Mouse (Mus musculus) neutrophil, adult 5-6 weeks (primary cell): ENCODE data around the gene Ugt1a8. TPM values are rescaled to one million over a fixed set of nuclear protein-coding genes. Genes with fewer than 3 reads are reported as not detected.

Experiments
- ATAC-seq: fragments of 151-379, 151-347 bp; 2 replicates; pipeline ENCODE4 v1.8.0; 2017; ENCODE audit warnings: mild to moderate bottlenecking, moderate TSS enrichment; ENCODE audit not compliant: insufficient number of reproducible peaks, poor library complexity, low FRiP score, severe bottlenecking; ENCODE audit errors: extremely low read depth
- total RNA-seq: library from RNA; stranded (forward); fragments of 200-1000 nt; gene quantifications from 2 replicates; pipeline ENCODE4 v1.2.3, GENCODE M21; 2017

Ugt1a8 gene
- total RNA-seq, 1 experiment from 2014 or later = not detected

DNA sequence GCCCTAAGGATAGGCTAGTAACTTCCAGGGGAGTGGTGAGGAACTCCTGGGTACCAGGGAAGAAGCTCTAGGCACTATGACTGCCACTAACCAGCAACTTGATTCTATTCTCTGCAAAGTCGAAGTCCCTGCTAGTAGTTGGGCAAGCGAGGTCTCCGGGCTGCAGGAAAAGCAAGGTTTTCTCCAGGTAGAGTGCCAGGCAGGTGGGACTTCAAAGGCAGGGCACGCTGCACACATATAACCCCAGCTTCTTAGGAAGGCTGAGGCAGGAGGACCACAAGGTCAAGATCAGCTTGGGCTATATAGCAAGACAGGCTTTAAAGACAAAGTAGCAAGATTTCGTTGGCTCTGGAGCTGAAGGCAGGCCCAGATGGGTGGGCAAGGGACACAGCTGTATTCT is 176.2 kb downstream of the Ugt1a8 start:
- ATAC-seq = no peak

- ATAC-seq = no peak
Measured at GRCm38 (mm10) chr1:88264237-88264868, 176.7 kb downstream of the Ugt1a8 start.

DNA sequence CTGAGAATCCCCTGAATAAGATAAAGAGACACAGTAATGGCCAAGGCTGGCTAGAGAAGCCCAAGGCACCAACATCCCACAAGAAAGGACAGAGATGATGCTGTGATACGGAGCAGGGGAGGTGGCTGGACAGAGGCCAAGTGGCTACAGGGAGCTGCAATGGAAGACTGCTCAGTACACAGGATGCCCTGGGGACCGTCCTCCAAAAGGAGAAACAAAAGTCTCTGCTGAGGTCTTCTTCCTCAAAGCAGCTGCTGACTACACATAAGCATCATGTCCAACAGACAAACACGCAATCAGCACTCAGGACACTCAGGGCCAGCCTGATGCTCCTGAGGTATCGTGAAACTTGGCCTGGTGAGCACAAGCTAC is 177.2 kb downstream of the Ugt1a8 start:
- no peak for ATAC-seq

- ATAC-seq = no peak
Measured at GRCm38 (mm10) chr1:88266123-88266522, 178.5 kb downstream of the Ugt1a8 start.

DNA sequence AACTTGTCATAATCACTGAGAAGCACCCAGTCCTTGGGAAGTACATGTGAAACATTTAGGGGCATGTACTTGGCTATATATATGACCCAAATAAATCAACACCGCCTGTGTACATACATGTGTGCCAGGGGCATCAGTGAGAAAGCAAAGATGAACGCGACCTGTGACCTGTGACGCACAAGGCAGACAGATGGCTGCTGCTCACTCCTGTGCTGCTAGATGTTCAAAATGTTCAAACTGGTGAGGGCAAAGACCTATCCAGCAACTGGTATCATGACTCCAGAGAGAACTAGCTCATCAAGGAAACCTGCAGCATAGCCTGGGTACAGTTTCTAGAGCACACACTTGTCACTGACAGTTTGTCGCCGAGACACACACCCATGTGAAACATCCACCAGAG is 179.9 kb downstream of the Ugt1a8 start:
- no peak for ATAC-seq

DNA sequence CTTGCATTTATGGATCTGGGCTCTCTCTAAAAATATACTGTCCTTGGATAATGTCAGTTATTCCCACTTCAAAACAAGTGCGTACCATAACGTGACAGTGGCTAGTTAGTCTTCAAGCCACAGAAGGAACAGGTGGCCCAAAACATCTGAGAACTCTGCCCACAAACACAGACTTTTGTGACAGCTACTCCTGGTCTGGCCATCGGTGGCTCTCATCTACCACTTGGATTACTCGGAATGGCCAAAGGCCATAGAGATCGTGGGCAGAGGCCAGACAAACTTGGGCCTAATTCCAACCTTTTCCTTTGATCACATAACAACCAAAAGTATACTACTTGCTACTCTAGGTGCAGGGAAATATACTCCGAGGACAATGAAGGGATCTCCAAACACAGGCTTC is 180.5 kb downstream of the Ugt1a8 start:
- no peak for ATAC-seq

Other genes with a start within 250 kb of the Ugt1a8 start
- 254 and 301 TPM in 2 replicates for gene Dgkd, start 234.5 kb upstream of the Ugt1a8 start, total RNA-seq
- 24.6 and 27.8 TPM in 2 replicates for gene Usp40, start 79.3 kb upstream of the Ugt1a8 start, total RNA-seq
- not detected in 2 replicates for gene Ugt1a10, start 32.4 kb upstream of the Ugt1a8 start, total RNA-seq
- not detected in 2 replicates for gene Ugt1a9, start 17.0 kb upstream of the Ugt1a8 start, total RNA-seq
- gene Ugt1a7c, start 7.2 kb downstream of the Ugt1a8 start, total RNA-seq = 123 TPM in 2 replicates
- 8.6 and 9.6 TPM in 2 replicates for gene Ugt1a6b, start 15.4 kb downstream of the Ugt1a8 start, total RNA-seq
- gene Ugt1a6a, start 47.0 kb downstream of the Ugt1a8 start, total RNA-seq = 14.0 and 14.7 TPM in 2 replicates
- 2.8 TPM in 2 replicates for gene Ugt1a5, start 78.2 kb downstream of the Ugt1a8 start, total RNA-seq
- gene Ugt1a2, start 112.8 kb downstream of the Ugt1a8 start, total RNA-seq = 1.0 and 1.1 TPM in 2 replicates
- not detected in 2 replicates for gene Dnajb3, start 118.0 kb downstream of the Ugt1a8 start, total RNA-seq
- gene Ugt1a1, start 124.1 kb downstream of the Ugt1a8 start, total RNA-seq = 1.1 and 3.5 TPM in 2 replicates
- 0.35 and 0.49 TPM in 2 replicates for gene Mroh2a, start 139.2 kb downstream of the Ugt1a8 start, total RNA-seq
- gene Hjurp, start 189.8 kb downstream of the Ugt1a8 start, total RNA-seq = 72.4 and 80.5 TPM in 2 replicates
- gene Trpm8, start 189.8 kb downstream of the Ugt1a8 start, total RNA-seq = not detected in 2 replicates